Mouse (Mus musculus) midbrain, postnatal 0 days (tissue): ENCODE data around the gene Tcl1b2. TPM values are rescaled to one million over a fixed set of nuclear protein-coding genes. Genes with fewer than 3 reads are reported as not detected.

Experiments
- ATAC-seq: fragments of 200-750 bp; cut with Nextera tagmentation; 2 replicates; pipeline ENCODE4 v1.8.0; 2017; ENCODE audit warnings: moderate number of reproducible peaks, mild to moderate bottlenecking, moderate TSS enrichment, moderate library complexity; ENCODE audit not compliant: low FRiP score
- DNase-seq: peaks from one replicate; pipeline ENCODE4 v3.0.0-alpha.2; 2015; ENCODE audit warnings: low spot score
- H3K27ac ChIP-seq: fragments of 300-500 bp; sonication (generic); 2 replicates; pipeline ENCODE4 v1.5.1; 2014; ENCODE audit warnings: low read depth, mild to moderate bottlenecking, low read length, mixed read lengths
- H3K27me3 ChIP-seq: fragments of 300-500 bp; sonication (generic); 2 replicates; pipeline ENCODE4 v1.6.1; 2014; ENCODE audit warnings: low read length, control low read depth, mixed read lengths; ENCODE audit not compliant: insufficient read depth
- H3K36me3 ChIP-seq: fragments of 300-500 bp; sonication (generic); 2 replicates; pipeline ENCODE4 v1.6.1; 2014; ENCODE audit warnings: low read length, control low read depth, mixed read lengths; ENCODE audit not compliant: insufficient read depth
- H3K4me1 ChIP-seq: fragments of 300-500 bp; sonication (generic); 2 replicates; pipeline ENCODE4 v1.6.1; 2014; ENCODE audit warnings: mild to moderate bottlenecking, control low read depth, antibody characterized with exemption, low read length, mixed read lengths; ENCODE audit not compliant: insufficient read depth
- H3K4me2 ChIP-seq: fragments of 300-500 bp; sonication (generic); 2 replicates; pipeline ENCODE4 v1.6.1; 2014; ENCODE audit warnings: low read depth, mild to moderate bottlenecking, low read length, mixed read lengths; ENCODE audit not compliant: poor library complexity, severe bottlenecking
- H3K4me3 ChIP-seq: fragments of 300-500 bp; sonication (generic); 2 replicates; pipeline ENCODE4 v1.5.1; 2014; ENCODE audit warnings: low read depth, mild to moderate bottlenecking, low read length, moderate library complexity
- H3K9ac ChIP-seq: fragments of 300-500 bp; sonication (generic); replicated peaks from 2 replicates; pipeline ENCODE4 v1.6.1; 2014; ENCODE audit warnings: mild to moderate bottlenecking, low read length, moderate library complexity, mixed read lengths; ENCODE audit not compliant: poor library complexity, severe bottlenecking
- H3K9me3 ChIP-seq: fragments of 300-500 bp; sonication (generic); 2 replicates; pipeline ENCODE4 v1.6.1; 2016; ENCODE audit warnings: low read length, control low read depth
- CTCF ChIP-seq: IDR thresholded peaks from 2 replicates; pipeline ENCODE4 v1.5.1; 2016; ENCODE audit warnings: antibody characterized with exemption, mild to moderate bottlenecking
- WGBS: fragments of 180-500 bp; shearing (Covaris S2); extraction: QIAGEN DNeasy Blood & Tissue Kit; methylation state at CpG from one replicate; pipeline ENCODE4 v1.1.7; 2014; 5-methylcytosine and 5-hydroxymethylcytosine counted together
- polyA plus RNA-seq: library from polyadenylated mRNA; unstranded; fragments of >200 nt; fragmentation: Nextera tagmentation; extraction: Ambion mirVana; gene quantifications from 2 replicates; pipeline ENCODE4 v1.2.1, GENCODE M21; 2015
- total RNA-seq: library from RNA; depleted of rRNA; stranded (reverse); fragments of >200 nt; gene quantifications from 2 replicates; pipeline ENCODE4 v1.2.3, GENCODE M21; 2014

The Tcl1b2 gene
- total and polyA plus RNA-seq, 2 experiments from 2014 or later, result not detected

DNA sequence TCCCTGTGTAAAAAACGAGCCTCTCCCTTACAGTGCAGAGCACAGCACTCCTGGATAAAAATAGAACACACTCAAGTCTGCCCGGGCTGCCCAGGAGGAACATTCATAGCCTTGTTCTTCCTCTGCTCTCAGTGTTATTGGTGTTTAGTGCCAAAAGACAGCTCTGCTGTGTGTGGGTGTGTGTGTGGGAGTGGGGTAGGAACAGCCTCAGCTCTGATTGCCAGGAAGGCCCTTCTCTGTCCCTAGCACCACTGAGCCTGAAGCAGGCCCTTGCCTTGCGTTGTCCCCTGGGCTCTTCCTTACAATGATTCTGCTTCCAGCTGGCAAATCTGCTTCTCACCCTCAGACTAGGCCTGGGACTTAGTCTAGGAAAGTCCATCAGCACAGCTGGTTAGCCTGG is 36.4 kb upstream of the Tcl1b2 start:
- Histone ChIP-seq H3K4me2 (no peak overlapping the region), H3K36me3 (no peaks in the 10 kb centered on the region), H3K27ac (no peak overlapping the region), H3K9ac (no peak overlapping the region), H3K4me1 (no peaks in the 10 kb centered on the region), H3K27me3 (no peaks in the 10 kb centered on the region), H3K4me3 (no peak overlapping the region), H3K9me3 (no peaks in the 10 kb centered on the region)
- 68% methylated on average over 3 of the region's 3 CpGs for WGBS
- no peak for DNase-seq
- no peak for TF ChIP-seq CTCF
- no peak for ATAC-seq

DNA sequence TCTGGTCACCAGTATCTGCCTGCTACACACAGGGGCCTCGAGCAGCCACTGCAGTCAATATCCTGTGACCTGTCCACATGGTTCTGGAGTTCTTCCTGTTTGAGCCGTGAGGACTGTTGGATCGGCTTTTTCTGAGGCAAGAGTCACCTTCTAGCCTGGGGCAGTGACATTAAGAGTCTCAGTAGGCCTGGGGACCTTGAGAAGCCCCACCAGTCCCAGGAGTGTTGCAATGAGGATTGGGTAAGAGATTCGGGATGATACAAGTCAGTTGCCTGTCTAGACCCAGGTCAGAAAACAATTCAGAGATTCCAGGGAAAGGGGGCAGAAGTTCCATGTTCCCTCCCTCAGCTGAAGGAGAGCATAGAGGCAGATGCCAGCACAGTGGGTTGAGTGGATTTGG is 36.0 kb upstream of the Tcl1b2 start:
- DNase-seq, result no peak

DNA sequence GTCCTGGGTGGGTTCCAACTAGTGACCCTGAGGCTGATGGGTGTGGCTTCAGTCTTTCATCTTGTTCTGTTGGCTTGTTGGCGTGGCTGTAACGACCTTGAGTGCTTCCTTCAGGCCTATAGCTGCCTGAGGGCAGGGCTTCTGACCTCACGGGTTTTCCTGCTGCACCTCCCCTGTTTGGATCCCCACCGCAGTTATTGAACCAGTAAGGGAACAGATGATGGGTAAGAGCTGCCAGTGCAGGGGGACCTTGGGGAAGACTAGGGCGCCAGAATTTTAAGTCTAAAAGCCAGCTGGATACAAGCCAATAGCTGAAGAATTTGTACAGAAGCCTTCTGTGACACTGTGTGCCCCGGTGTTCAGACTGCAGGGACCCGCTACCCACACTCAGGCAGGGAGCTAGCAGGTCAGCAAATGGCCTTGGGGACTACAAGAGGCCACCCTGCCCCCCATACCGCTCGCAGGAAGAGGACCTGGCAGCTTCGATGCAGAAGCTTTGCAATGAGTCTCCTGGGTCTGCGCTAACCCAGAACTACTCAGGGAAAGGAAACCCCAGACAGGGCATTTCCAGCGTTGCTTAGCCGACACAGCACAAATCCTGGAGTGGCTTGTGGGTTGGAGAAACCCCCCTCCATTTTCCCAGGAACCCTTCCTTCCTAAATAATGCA is 33.4 kb upstream of the Tcl1b2 start:
- Histone ChIP-seq H3K27ac (peak overlapping the region; percentile 27; the same call in 1 of the 2 replicates), H3K4me3 (no peak overlapping the region), H3K9me3 (no peaks in the 10 kb centered on the region), H3K9ac (no peak overlapping the region), H3K36me3 (no peaks in the 10 kb centered on the region), H3K4me2 (no peak overlapping the region), H3K4me1 (no peaks in the 10 kb centered on the region), H3K27me3 (no peaks in the 10 kb centered on the region)
- WGBS, result 29% methylated on average over 13 of the region's 13 CpGs
- ATAC-seq (no peak), DNase-seq (peak; percentile 74)
- TF ChIP-seq CTCF, result no peak

More for the DNA sequence above, 36.0 kb upstream of the Tcl1b2 start:
- no peak for TF ChIP-seq CTCF
- H3K36me3 ChIP-seq, result no peaks in the 10 kb centered on the region
- ATAC-seq, result no peak
- H3K9ac ChIP-seq, result no peak overlapping the region
- H3K4me1 ChIP-seq, result no peaks in the 10 kb centered on the region
- no peak overlapping the region for H3K4me2 ChIP-seq
- no peak overlapping the region for H3K4me3 ChIP-seq
- H3K9me3 ChIP-seq, result no peaks in the 10 kb centered on the region
- WGBS, result 80% methylated on average over 4 of the region's 4 CpGs
- H3K27ac ChIP-seq, result no peak overlapping the region
- no peaks in the 10 kb centered on the region for H3K27me3 ChIP-seq

DNA sequence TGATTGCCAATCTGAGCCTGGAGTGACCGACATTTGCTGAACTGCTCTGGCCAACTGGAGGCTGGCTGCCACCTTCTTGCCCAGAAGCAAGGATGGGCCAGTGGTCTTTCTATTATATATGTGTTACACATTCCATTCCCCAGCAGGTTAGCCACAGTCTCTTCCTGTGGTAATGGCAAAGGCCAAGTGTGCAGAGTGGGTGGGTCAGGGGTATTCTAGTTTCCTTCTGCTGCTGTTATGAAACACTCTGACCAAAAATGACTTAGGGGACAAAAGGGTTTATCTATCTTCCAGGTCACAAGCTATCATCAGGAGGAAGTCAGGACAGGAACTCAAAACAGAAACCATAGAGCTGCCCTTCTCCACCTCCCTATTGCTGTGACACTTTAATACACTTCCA is 29.2 kb upstream of the Tcl1b2 start:
- DNase-seq (no peak), ATAC-seq (no peak)
- Histone ChIP-seq H3K4me2 (no peak overlapping the region), H3K9ac (no peak overlapping the region), H3K36me3 (no peaks in the 10 kb centered on the region), H3K27ac (no peak overlapping the region), H3K4me3 (no peak overlapping the region), H3K9me3 (no peaks in the 10 kb centered on the region), H3K27me3 (no peaks in the 10 kb centered on the region), H3K4me1 (no peaks in the 10 kb centered on the region)
- whole genome bisulfite sequencing, result 86% methylated on average over 1 of the region's 1 CpGs
- TF ChIP-seq CTCF, result no peak

DNA sequence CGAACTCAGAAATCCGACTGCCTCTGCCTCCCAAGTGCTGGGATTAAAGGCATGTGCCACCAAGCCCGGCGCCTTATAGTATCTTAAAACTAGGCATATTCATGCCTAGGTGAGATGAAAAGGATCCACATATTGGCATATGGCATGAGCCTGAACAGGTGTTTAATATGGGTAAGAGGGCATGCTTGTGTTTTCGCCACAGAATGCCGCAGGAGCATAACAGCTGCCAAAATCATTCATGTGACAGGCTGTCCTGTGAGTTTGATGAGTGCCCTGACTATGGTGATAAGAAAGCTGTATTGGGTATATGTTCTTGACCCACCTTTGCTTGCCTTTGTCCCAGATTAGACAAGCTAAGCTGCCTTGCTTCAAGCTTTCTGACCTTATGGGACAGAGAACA is 20.5 kb upstream of the Tcl1b2 start:
- no peaks in the 10 kb centered on the region for H3K36me3 ChIP-seq
- ATAC-seq, result no peak
- H3K27ac ChIP-seq, result no peak overlapping the region
- no peak overlapping the region for H3K4me3 ChIP-seq
- no peaks in the 10 kb centered on the region for H3K27me3 ChIP-seq
- no peaks in the 10 kb centered on the region for H3K4me1 ChIP-seq
- DNase-seq, result no peak
- no peak overlapping the region for H3K9ac ChIP-seq
- H3K4me2 ChIP-seq, result no peak overlapping the region
- WGBS, result 85% methylated on average over 6 of the region's 6 CpGs
- no peaks in the 10 kb centered on the region for H3K9me3 ChIP-seq
- TF ChIP-seq CTCF, result no peak

DNA sequence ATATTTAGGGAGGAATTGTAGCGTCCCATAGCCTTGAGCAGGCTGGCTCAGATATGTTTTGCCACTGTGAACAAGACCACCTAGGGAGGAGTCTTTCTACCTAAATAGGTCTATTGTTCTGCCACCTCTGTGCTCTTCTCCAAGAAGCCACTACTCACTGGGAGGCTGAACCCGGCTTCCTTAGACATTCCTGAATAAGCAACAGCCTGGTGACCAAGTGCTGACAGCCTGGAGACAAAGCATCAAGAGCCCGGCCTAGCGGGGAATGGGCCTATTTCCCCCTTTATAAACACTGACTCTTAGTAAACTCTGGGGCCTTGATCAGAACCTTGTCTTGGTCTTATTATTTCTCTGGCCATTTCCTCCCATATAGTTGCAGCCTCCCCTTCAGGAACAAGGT is 19.3 kb upstream of the Tcl1b2 start:
- DNase-seq (no peak), ATAC-seq (no peak)
- Histone ChIP-seq H3K36me3 (no peaks in the 10 kb centered on the region), H3K4me2 (no peak overlapping the region), H3K9ac (no peak overlapping the region), H3K4me1 (no peaks in the 10 kb centered on the region), H3K27ac (no peak overlapping the region), H3K4me3 (no peak overlapping the region), H3K9me3 (no peaks in the 10 kb centered on the region), H3K27me3 (no peaks in the 10 kb centered on the region)
- 34% methylated on average over 4 of the region's 4 CpGs for WGBS
- TF ChIP-seq CTCF, result no peak
